Mouse (Mus musculus): ENCODE results near the gene Dph1.

DNA sequence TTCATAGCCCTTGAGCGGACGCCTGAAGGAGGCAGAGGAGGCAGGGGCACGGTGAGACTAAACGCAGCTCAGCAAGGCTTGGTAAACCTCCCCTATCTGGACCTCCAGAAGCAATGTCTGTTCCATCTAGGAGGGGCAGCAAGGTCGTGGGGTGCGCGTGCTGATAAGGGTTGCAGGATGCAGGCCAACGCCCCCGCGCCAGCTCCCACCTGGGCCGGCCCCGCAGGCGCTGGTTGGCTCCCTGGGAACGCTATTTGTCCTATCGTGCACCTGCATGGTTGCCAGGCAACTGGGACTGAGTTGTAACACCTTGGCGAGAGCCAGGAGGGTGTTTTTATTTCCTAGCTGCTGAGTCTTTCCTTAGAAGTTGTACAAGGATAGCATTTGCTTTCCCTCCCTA, 43.7 kb upstream of the Dph1 start:
- TF ChIP-seq POLR2A (IDR thresholded peaks at IDR 0.05; ENCODE audit: insufficient read depth, low read length) = no peak
- TF ChIP-seq CTCF (IDR thresholded peaks at IDR 0.05; ENCODE audit: low read depth, low read length) = no peak
- TF ChIP-seq EP300 (IDR thresholded peaks at IDR 0.05; ENCODE audit: insufficient read depth, low read depth, low read length) = no peak
